Mouse (Mus musculus) embryo, embryonic 11.5 days (tissue): ENCODE measurements at regions not wholly inside any gene's neighbourhood (a gene's known extent, or its start where the extent isn't known, plus 50 kb on each side); places are given as distances from the start of the nearest gene placed in this dataset.

Experiments used
- DNase-seq: peaks from one replicate; pipeline ENCODE4 v3.0.0-alpha.2; 2012; ENCODE audit warnings: low read depth, low spot score

DNA sequence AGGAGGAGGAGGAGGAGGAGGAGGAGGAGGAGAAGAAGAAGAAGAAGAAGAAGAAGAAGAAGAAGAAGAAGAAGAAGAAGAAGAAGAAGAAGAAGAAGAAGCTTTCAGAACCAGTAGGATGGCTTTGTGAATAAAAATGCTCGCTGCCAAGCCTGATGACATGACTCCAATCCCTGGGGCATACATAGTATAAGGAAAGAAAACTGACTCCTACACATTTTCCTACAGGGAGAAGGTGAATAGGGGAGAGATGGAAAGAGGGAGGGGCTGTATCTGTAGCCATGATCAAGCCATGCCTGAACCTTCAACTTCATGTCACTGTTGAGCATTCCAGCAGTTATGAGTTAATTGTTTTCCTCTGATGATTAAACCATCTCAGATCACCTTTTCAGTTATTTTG is 460.2 kb upstream of the Gm10131 start:
- DNase-seq, result no peak

GRCm38 (mm10) chr8:34562278-34562677 is 450.7 kb upstream of the Gm10131 start:
- no peak for DNase-seq

- DNase-seq, result no peak
These were observed 438.2 kb upstream of the Gm10131 start for GRCm38 (mm10) chr8:34549786-34550185.

GRCm38 (mm10) chr8:34546815-34547214 is 435.3 kb upstream of the Gm10131 start:
- DNase-seq, result no peak

- DNase-seq, result no peak
These were observed 431.0 kb upstream of the Gm10131 start for GRCm38 (mm10) chr8:34542361-34543038.

- no peak for DNase-seq
These were observed 427.7 kb upstream of the Gm10131 start for GRCm38 (mm10) chr8:34539232-34539631.

GRCm38 (mm10) chr8:34535434-34535833 is 423.9 kb upstream of the Gm10131 start:
- no peak for DNase-seq

DNA sequence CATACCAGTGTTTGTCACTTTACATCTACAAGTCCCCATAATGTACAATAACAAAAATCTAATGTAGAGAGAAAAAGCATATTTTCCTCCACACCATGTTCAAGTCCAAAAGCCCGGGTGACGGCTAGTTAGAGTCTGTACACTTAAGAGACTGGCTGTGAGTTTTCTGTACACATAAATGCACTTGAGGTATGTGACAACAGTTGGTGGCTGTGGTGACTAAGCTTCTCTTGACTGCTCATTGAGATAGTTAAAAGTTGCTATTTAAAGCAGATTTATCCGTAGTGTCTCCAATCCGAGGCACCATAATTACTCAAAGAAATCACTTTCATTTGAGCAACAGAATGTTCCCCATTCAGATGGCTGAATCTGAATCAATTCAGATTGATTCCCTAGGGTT is 421.9 kb upstream of the Gm10131 start:
- no peak for DNase-seq

GRCm38 (mm10) chr8:34530896-34531679 is 419.6 kb upstream of the Gm10131 start:
- no peak for DNase-seq

GRCm38 (mm10) chr8:34530046-34530445 is 418.5 kb upstream of the Gm10131 start:
- DNase-seq, result no peak

DNA sequence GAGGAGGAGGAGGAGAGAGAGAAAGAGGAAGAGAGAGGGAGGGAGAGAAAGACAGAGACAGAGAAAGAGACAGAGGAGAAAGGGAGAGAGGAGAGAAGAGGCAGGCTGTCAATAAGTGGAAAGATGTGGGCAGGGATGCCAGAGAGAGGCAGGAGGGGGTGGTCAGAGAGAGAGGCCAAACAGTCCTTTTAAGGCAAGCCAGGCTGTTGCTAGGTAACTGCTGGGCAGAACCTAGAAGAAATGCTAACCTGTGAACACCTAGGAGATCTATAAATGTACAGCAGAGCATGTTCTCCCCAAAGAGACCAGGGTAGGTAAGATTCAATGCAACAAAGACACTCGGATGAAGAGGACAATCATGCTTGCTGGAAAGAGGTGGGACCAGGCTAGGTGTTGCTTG is 417.9 kb upstream of the Gm10131 start:
- DNase-seq, result no peak

DNA sequence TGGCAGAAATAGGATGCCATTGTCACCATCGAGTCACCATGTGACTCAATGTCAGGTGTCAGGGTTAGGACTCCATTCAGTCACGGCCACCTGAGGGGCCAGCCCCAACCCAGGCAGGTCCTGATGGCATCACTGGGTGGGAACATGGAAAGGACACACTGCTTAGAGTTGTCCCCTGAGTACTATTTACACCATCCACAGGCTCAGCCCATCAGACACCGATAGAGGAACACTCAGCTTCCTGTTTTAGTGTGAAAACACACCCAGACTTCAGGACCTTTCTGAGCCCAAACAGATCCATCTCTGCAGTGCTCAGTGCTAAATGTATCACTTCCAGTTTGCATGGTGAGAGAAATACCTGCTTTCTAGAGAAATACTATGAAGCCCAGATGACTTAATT is 416.7 kb upstream of the Gm10131 start:
- no peak for DNase-seq

DNA sequence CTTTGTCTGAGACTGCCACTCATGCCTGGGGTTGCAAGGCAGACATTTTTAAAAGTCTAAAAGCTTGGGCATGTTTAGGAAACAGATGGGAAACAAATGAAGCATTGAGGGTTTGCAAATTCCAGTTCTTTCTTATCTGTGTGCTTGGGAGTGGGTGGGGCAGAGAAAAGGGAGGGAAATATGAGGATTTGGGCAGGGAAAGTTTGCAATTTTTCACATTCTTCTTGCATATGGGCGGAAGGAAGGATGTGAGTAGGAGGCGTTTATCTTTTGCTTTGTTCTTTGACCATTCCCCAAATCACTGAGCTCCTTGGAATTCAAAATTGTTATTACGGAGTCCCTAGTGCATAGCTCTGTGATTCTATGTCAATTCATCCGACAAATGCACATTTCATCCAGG is 413.7 kb upstream of the Gm10131 start:
- no peak for DNase-seq

DNA sequence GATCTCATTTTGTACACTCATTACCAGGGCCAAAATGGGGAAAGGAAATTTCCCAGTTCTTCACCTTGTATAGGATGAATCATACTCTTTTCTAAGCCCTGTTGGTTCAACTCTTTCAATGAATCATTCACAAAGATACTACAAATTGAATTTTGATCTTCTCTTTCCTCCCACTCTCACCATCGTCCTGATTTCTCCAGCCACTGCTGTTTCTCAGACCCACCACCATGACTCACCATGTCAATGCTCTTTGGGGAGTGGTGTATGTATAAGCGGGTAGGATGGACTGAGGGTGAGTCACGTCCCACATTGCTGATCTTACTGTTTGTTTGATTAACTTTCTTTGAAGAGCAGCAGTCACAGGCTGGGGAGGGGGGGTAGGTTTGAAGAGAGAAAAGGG is 412.3 kb upstream of the Gm10131 start:
- DNase-seq, result no peak

GRCm38 (mm10) chr8:34521316-34521715 is 409.8 kb upstream of the Gm10131 start:
- DNase-seq, result no peak

- no peak for DNase-seq
These were observed 409.1 kb upstream of the Gm10131 start for GRCm38 (mm10) chr8:34520664-34521063.

GRCm38 (mm10) chr8:34513459-34514090 is 402.0 kb upstream of the Gm10131 start:
- no peak for DNase-seq

- no peak for DNase-seq
These were observed 394.5 kb upstream of the Gm10131 start for GRCm38 (mm10) chr8:34505829-34506555.

DNA sequence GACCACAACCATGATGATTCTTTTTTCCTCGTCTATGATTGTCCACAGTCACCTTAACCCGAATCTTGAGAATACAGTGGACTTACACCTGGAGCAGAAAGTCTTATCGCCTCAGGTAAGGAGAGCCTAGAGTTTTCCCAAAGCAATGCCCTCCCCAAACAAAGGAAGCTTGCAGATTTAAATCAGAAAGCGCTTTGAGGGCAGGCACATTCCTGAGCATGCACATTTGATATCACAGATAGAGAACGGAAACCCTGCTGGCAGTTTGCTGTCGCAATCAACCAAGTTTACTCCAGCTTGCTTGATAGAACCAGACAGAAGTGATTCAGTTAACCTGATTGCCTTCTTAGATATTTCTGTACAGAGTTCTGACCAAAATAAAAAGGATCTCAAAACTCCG is 393.6 kb upstream of the Gm10131 start:
- no peak for DNase-seq

DNA sequence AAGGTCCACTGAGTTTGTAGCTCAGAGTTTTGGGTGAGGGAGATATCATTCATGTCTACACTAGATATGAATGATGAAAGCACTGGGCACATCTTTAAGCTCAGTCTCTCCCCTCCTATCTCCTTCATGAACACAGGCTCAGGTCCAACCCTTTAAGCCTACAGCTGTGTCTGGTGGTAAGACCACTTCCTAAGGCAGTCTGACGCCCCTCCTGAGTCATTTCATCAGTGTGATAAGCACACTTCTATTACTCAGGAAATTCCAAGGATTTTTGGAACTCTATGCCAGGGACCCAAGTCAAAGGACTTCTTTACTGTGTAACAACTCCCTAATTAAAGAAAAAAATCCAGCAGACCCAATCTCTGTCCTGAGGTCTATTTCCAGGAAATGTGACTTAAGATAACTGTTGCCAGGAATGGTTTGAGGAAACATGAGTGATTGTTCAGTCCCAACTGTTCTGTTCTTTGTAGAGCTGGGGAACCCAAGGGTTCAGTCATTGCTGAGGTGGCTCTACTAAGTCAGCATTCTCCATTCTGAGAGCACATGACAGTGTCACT is 391.1 kb upstream of the Gm10131 start:
- DNase-seq, result no peak

DNA sequence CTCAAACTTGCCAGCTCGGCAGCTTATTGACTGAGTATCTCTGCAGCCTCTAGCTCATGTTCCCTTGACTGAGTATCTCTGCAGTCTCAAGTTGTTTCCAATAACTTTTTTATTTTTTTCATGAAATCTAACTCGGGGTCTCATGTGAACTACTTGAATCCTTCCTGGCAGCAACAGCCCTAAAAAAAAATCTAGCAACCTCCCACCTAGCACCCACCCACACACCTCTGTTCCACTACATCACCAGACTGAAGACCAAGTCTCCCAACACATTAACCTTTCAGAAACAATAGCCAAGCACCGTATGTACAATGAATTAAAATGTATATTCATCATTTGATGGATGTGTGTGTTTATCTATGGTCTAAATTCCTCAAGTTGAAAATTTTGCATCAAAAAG is 387.7 kb upstream of the Gm10131 start:
- DNase-seq, result no peak

DNA sequence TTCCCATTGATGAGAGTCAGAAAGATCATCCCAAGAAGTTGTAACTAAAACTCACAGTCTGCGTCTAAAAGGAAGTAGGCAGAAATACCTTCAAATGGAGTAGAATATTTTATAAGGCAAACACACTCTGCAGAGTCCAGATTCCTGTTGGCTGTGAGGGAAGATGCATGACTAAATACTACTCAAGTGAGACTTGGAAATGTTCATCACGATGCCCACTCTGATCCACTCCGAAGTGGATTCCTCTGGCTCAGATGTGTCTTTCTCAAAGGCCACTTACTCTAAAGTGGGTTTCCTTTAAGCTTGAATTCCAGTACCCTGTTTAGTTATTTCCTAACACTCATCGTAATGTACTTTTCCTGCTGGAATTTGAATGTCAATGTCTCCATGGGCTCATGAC is 385.2 kb upstream of the Gm10131 start:
- no peak for DNase-seq
